Mouse (Mus musculus) neutrophil, adult 65 days (primary cell): Measurements from ENCODE around the gene P4hb. TPM values are rescaled to one million over a fixed set of nuclear protein-coding genes. Genes with fewer than 3 reads are reported as not detected.

Source experiments
- total RNA-seq: library from RNA; stranded (reverse); gene quantifications from 2 replicates; pipeline ENCODE4 v1.2.4, GENCODE M21; 2023

Gene P4hb
- total RNA-seq: 245 and 272 TPM in 2 replicates

GRCm38 (mm10) chr11:120572752-120573584 is at the start of gene P4hb:
P4hb (minus strand) TSS chr11:120573253.

DNA sequence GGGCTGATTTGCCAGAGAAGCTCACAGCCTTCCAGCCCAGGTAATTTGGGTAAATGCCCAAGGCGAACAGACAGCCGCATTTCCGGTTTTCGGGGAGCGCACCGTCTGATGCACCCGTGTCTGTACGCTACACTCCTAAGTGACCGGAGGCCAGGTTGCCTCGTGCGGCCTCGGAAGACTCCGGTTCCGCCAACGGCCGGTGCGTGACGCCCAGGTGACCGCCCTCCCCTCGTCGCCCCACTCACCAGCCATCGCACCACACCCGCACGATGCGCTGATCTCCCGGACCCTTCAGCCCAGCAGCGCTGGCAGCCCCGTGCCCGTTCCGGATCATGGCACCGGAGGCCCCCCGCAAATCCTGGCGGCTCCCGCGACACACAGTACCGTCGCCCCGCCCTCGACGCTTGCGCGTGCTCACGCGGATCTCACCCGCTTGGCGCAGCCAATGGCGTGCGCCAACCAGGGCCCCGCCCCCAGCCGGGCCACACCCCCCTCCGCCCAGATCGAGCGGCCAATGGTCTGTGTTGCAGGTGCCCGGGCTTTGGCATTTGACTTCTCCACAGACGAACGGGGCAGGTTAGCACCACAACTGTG is 44.6 kb upstream of the P4hb start, which contains the start of gene Pcyt2:
Gene Pcyt2 (minus strand): TSS at position 418 of the 594 bp plus-strand sequence.

GRCm38 (mm10) chr11:120608241-120609034 is 35.4 kb upstream of the P4hb start, which contains the start of gene Npb:
Npb (plus strand) TSS chr11:120608477.

DNA sequence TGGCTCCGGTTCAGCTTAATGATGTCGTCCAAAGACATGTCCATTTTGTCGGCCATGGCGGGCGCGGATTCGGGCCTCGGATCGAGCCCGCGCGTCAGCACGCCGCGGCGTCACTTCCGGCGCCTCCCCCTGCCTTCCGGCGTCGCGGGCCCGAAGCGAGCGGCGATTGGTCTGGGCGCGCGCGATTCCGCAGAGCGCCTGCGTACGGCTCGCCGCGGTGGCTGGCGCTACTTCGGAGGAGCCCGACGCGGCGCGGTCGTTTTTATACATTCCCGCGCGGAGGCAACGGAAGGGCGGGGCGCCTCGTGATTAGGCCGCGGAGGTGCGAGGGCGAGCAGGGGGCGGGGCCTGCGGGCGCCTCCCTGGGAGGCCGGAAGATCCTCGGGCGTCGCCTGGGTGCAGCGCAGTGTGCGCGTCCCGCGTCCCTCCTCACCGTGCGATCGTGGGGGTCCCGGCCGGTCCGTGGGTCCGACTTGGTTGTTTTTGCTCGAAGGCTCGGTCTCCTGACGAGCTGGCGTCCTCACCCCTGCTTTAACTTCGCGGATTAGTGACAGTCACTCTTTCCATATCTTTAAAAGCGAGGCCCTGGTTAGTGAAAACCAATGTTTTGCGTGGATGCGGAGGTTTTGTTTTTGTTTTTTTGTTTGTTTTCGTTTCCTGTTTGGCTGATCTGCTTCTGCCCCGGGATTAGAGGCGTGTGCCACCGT is 25.4 kb upstream of the P4hb start, which contains the start of the genes Alyref and Anapc11:
Gene Alyref (minus strand): TSS at position 83 of the 707 bp plus-strand sequence.
Gene Anapc11 (plus strand): TSS at position 139 of the 707 bp plus-strand sequence.

GRCm38 (mm10) chr11:120581490-120582267 is 8.6 kb upstream of the P4hb start, which contains the start of gene Arhgdia:
Arhgdia (minus strand) TSS chr11:120581624.

DNA sequence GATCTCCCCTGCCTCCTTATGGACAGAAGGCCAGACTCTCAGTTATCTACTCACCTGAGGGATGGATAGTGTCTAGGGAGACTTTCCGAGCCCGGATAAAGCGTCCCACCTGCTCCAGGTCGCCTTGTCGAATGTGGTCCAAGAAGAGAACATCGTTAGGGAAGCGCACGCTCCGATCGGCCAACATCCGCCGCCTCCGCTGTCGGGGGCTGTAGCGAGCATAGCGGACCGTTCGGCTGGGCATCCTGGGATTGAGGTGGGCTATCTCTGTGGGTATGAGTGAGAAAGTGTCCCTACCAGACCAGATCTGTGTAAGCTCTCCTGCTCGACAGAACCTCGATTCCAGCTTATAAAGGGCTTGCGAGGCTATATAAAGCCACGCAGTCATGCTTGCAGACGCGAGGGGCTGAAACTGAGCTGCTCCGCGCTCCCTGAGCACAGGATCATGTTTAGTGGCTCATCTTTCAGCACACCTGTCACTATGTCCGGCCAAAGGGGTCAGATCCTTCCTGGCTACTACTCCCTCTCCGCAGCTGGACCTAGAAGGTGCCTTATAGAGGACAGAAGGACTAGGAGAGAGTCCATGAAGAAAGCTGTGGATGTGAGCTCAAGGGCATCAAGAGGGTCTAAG is 22.1 kb downstream of the P4hb start, which contains the start of gene Ppp1r27:
Gene Ppp1r27 (minus strand): TSS at position 323 of the 631 bp plus-strand sequence.

GRCm38 (mm10) chr11:120549168-120549945 is 23.7 kb downstream of the P4hb start, which contains the start of gene Mcrip1:
Mcrip1 (minus strand) TSS chr11:120549727.

DNA sequence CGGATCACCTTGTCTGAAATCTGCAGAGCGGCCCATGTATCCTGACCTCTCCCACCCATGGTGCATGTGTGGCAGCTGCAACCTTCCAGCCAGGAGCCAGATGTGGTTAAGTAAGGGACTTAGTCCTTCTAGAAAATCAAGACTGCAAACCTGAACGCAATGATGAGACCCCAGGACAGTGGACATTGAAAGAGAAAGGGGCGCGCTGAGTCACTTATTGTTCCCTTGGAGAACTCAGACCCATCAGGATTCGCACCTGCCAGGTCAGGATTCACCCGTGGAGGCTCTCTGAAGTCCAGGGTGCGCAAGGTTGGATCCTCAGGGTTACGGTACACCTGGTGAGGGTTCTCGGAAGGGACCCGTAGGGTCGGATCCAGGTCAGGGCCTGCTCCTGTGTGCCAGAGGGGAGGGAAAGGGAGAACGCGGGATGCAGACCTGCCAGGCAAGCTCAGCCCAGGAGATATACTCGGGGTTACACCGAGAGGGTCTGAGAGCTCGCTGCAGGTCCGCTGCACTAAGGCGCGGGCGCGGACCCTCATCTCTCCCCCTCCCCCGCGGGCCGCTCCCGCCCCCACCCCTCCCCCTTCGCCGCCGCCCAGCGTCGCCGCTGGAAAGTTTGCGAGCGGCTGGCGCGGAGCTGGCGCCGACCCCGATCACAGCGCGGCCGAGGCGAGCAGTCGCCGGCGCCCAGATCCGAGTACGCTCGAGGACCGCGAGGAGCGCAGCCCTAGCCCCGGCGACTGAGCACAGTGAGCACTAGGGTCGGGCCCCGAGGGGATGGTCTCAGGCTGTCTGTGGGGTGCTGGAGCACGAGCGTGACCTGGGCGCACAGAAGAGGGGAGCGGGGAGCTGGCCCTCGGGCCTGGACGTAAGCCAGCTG is 42.7 kb downstream of the P4hb start, which contains the start of gene Gcgr:
Gene Gcgr (plus strand): TSS at position 615 of the 880 bp plus-strand sequence.

Other genes starting within 250 kb of the P4hb start
- gene Actg1, start 224.7 kb downstream of the P4hb start, total RNA-seq: 3,631 and 3,848 TPM in 2 replicates
- not detected in 2 replicates for gene Fscn2, start 211.7 kb downstream of the P4hb start, total RNA-seq
- gene Faap100, start 194.5 kb downstream of the P4hb start, total RNA-seq: 12.8 and 19.4 TPM in 2 replicates
- gene Nploc4, start 135.5 kb downstream of the P4hb start, total RNA-seq: 36.9 and 53.5 TPM in 2 replicates
- gene Tspan10, start 130.6 kb downstream of the P4hb start, total RNA-seq: 0.84 TPM in 1 of 2 replicates, not detected in the other
- gene Pde6g, start 119.8 kb downstream of the P4hb start, total RNA-seq: not detected in 2 replicates
- 2.0 and 4.8 TPM in 2 replicates for gene Oxld1, start 115.2 kb downstream of the P4hb start, total RNA-seq
- 7.4 and 8.1 TPM in 2 replicates for gene Ccdc137, start 115.1 kb downstream of the P4hb start, total RNA-seq
- 5.6 and 7.2 TPM in 2 replicates for gene Arl16, start 105.6 kb downstream of the P4hb start, total RNA-seq
- gene Mrpl12, start 88.6 kb downstream of the P4hb start, total RNA-seq: 12.8 and 16.8 TPM in 2 replicates
- gene Slc25a10, start 81.4 kb downstream of the P4hb start, total RNA-seq: 11.2 and 13.4 TPM in 2 replicates
- gene Gcgr, start 42.6 kb downstream of the P4hb start, total RNA-seq: not detected in 2 replicates
- 28.8 and 31.9 TPM in 2 replicates for gene Mcrip1, start 23.5 kb downstream of the P4hb start, total RNA-seq
- gene Ppp1r27, start 22.1 kb downstream of the P4hb start, total RNA-seq: not detected in 2 replicates
- gene Arhgdia, start 8.4 kb upstream of the P4hb start, total RNA-seq: 428 and 459 TPM in 2 replicates
- 116 and 122 TPM in 2 replicates for gene Alyref, start 25.1 kb upstream of the P4hb start, total RNA-seq
- 36.8 and 40.0 TPM in 2 replicates for gene Anapc11, start 25.2 kb upstream of the P4hb start, total RNA-seq
- gene Npb, start 35.2 kb upstream of the P4hb start, total RNA-seq: 1.5 TPM in 1 of 2 replicates, not detected in the other
- 28.9 and 43.8 TPM in 2 replicates for gene Pcyt2, start 44.7 kb upstream of the P4hb start, total RNA-seq
- 114 and 133 TPM in 2 replicates for gene Sirt7, start 52.0 kb upstream of the P4hb start, total RNA-seq
- 122 and 149 TPM in 2 replicates for gene Mafg, start 60.3 kb upstream of the P4hb start, total RNA-seq
- 1.4 and 1.5 TPM in 2 replicates for gene Pycr1, start 70.5 kb upstream of the P4hb start, total RNA-seq
- gene Myadml2, start 74.9 kb upstream of the P4hb start, total RNA-seq: not detected in 2 replicates
- not detected in 2 replicates for gene Notum, start 87.9 kb upstream of the P4hb start, total RNA-seq
- gene Aspscr1, start 99.7 kb upstream of the P4hb start, total RNA-seq: 82.0 and 103 TPM in 2 replicates
- 30.2 and 33.5 TPM in 2 replicates for gene Cenpx, start 140.5 kb upstream of the P4hb start, total RNA-seq
- gene Lrrc45, start 140.7 kb upstream of the P4hb start, total RNA-seq: 9.1 and 10.4 TPM in 2 replicates
- 0.88 and 1.2 TPM in 2 replicates for gene Rac3, start 148.2 kb upstream of the P4hb start, total RNA-seq
- 5.6 and 6.1 TPM in 2 replicates for gene Dcxr, start 154.0 kb upstream of the P4hb start, total RNA-seq
- 2.3 and 2.9 TPM in 2 replicates for gene Cbr2, start 158.9 kb upstream of the P4hb start, total RNA-seq
- gene Hmga1b, start 189.5 kb upstream of the P4hb start, total RNA-seq: 36.2 and 41.5 TPM in 2 replicates
- 12.0 and 12.2 TPM in 2 replicates for gene Rfng, start 211.0 kb upstream of the P4hb start, total RNA-seq
- 34.8 and 43.3 TPM in 2 replicates for gene Gps1, start 211.0 kb upstream of the P4hb start, total RNA-seq
- 23.4 and 32.1 TPM in 2 replicates for gene Dus1l, start 223.2 kb upstream of the P4hb start, total RNA-seq